Mouse (Mus musculus): ENCODE data around the gene Asb16. TPM values are rescaled to one million over a fixed set of nuclear protein-coding genes. Genes with fewer than 3 reads are reported as not detected.

Asb16 gene
- polyA plus RNA-seq, 1 experiment = not detected

GRCm38 (mm10) chr11:102308979-102309378, 40.4 kb downstream of the Asb16 start:
- H3ac ChIP-seq (ENCODE audit: control insufficient read depth, insufficient read length, low read depth) = peak overlapping the region; percentile 68
- TF ChIP-seq MYOD1 (IDR thresholded peaks at IDR 0.05; ENCODE audit: control insufficient read depth, insufficient read length, low read depth) (no peak), MAX (IDR thresholded peaks at IDR 0.05) (peak; percentile 16), CTCF (IDR thresholded peaks at IDR 0.05; ENCODE audit: control insufficient read depth, insufficient read depth, insufficient read length) (peak; percentile 82), MYOG (IDR thresholded peaks at IDR 0.05; ENCODE audit: control insufficient read depth, extremely low read depth, insufficient read length) (no peak), USF1 (IDR thresholded peaks at IDR 0.05; ENCODE audit: low read depth) (no peak)

GRCm38 (mm10) chr11:102309821-102310617, 41.5 kb downstream of the Asb16 start:
- Histone ChIP-seq H3K36me3 (ENCODE audit: control insufficient read depth, insufficient read depth) (peaks cover 81% of the 10 kb centered on the region), H3ac (ENCODE audit: control insufficient read depth, insufficient read length, low read depth) (peak overlapping the region; percentile 68), H3K79me2 (ENCODE audit: control insufficient read depth, insufficient read depth) (peaks cover 12% of the 10 kb centered on the region), H3K27me3 (ENCODE audit: control insufficient read depth, insufficient read depth, insufficient read length) (no peaks in the 10 kb centered on the region), H3K79me3 (ENCODE audit: low read depth) (peaks cover 3% of the 10 kb centered on the region), H3K4me3 (ENCODE audit: insufficient read depth, poor library complexity, severe bottlenecking) (no peak overlapping the region)
- TF ChIP-seq CTCF (IDR thresholded peaks at IDR 0.05; ENCODE audit: control insufficient read depth, insufficient read depth, insufficient read length) (no peak), USF1 (IDR thresholded peaks at IDR 0.05; ENCODE audit: low read depth) (no peak), MYOD1 (IDR thresholded peaks at IDR 0.05; ENCODE audit: control insufficient read depth, insufficient read length, low read depth) (no peak), MYOG (IDR thresholded peaks at IDR 0.05; ENCODE audit: control insufficient read depth, extremely low read depth, insufficient read length) (no peak), CEBPB (IDR thresholded peaks at IDR 0.05; ENCODE audit: low read depth) (no peak), MAX (IDR thresholded peaks at IDR 0.05) (no peak), FOSL1 (IDR thresholded peaks at IDR 0.05; ENCODE audit: insufficient read depth, low read length, poor library complexity, severe bottlenecking) (no peak)

More at GRCm38 (mm10) chr11:102308979-102309378, 40.4 kb downstream of the Asb16 start:
- Histone ChIP-seq H3K27me3 (ENCODE audit: control insufficient read depth, insufficient read depth, insufficient read length) (no peaks in the 10 kb centered on the region), H3K79me2 (ENCODE audit: control insufficient read depth, insufficient read depth) (peaks cover 2% of the 10 kb centered on the region), H3K36me3 (ENCODE audit: control insufficient read depth, insufficient read depth) (peaks cover 72% of the 10 kb centered on the region), H3K79me3 (ENCODE audit: low read depth) (no peaks in the 10 kb centered on the region), H3K4me3 (ENCODE audit: insufficient read depth, poor library complexity, severe bottlenecking) (peak overlapping the region; percentile 25)

GRCm38 (mm10) chr11:102310768-102311695, 42.5 kb downstream of the Asb16 start:
- no peak overlapping the region for H3K4me3 ChIP-seq (ENCODE audit: insufficient read depth, poor library complexity, severe bottlenecking)
- TF ChIP-seq CEBPB (IDR thresholded peaks at IDR 0.05; ENCODE audit: low read depth) = no peak
- no peak for TF ChIP-seq MYOD1 (IDR thresholded peaks at IDR 0.05; ENCODE audit: control insufficient read depth, insufficient read length, low read depth)
- no peak for TF ChIP-seq MAX (IDR thresholded peaks at IDR 0.05)
- TF ChIP-seq MYOG (IDR thresholded peaks at IDR 0.05; ENCODE audit: control insufficient read depth, extremely low read depth, insufficient read length) = no peak
- no peak for TF ChIP-seq CTCF (IDR thresholded peaks at IDR 0.05; ENCODE audit: control insufficient read depth, insufficient read depth, insufficient read length)
- TF ChIP-seq USF1 (IDR thresholded peaks at IDR 0.05; ENCODE audit: low read depth) = no peak
- TF ChIP-seq FOSL1 (IDR thresholded peaks at IDR 0.05; ENCODE audit: insufficient read depth, low read length, poor library complexity, severe bottlenecking) = no peak
- no peaks in the 10 kb centered on the region for H3K27me3 ChIP-seq (ENCODE audit: control insufficient read depth, insufficient read depth, insufficient read length)
- peaks cover 88% of the 10 kb centered on the region for H3K36me3 ChIP-seq (ENCODE audit: control insufficient read depth, insufficient read depth)
- peaks cover 13% of the 10 kb centered on the region for H3K79me3 ChIP-seq (ENCODE audit: low read depth)
- H3ac ChIP-seq (ENCODE audit: control insufficient read depth, insufficient read length, low read depth) = no peak overlapping the region
- H3K79me2 ChIP-seq (ENCODE audit: control insufficient read depth, insufficient read depth) = peaks cover 22% of the 10 kb centered on the region

GRCm38 (mm10) chr11:102311966-102312365, 43.4 kb downstream of the Asb16 start:
- Histone ChIP-seq H3K4me3 (ENCODE audit: insufficient read depth, poor library complexity, severe bottlenecking) (no peak overlapping the region), H3K79me3 (ENCODE audit: low read depth) (peaks cover 19% of the 10 kb centered on the region), H3K79me2 (ENCODE audit: control insufficient read depth, insufficient read depth) (peaks cover 32% of the 10 kb centered on the region), H3K36me3 (ENCODE audit: control insufficient read depth, insufficient read depth) (peaks cover 80% of the 10 kb centered on the region), H3K27me3 (ENCODE audit: control insufficient read depth, insufficient read depth, insufficient read length) (no peaks in the 10 kb centered on the region), H3ac (ENCODE audit: control insufficient read depth, insufficient read length, low read depth) (no peak overlapping the region)
- TF ChIP-seq MYOG (IDR thresholded peaks at IDR 0.05; ENCODE audit: control insufficient read depth, extremely low read depth, insufficient read length) (no peak), CTCF (IDR thresholded peaks at IDR 0.05; ENCODE audit: control insufficient read depth, insufficient read depth, insufficient read length) (no peak), CEBPB (IDR thresholded peaks at IDR 0.05; ENCODE audit: low read depth) (no peak), USF1 (IDR thresholded peaks at IDR 0.05; ENCODE audit: low read depth) (no peak), MAX (IDR thresholded peaks at IDR 0.05) (no peak), FOSL1 (IDR thresholded peaks at IDR 0.05; ENCODE audit: insufficient read depth, low read length, poor library complexity, severe bottlenecking) (no peak), MYOD1 (IDR thresholded peaks at IDR 0.05; ENCODE audit: control insufficient read depth, insufficient read length, low read depth) (no peak)

- H3K27me3 ChIP-seq (ENCODE audit: control insufficient read depth, insufficient read depth, insufficient read length) = no peaks in the 10 kb centered on the region
- no peak overlapping the region for H3K4me3 ChIP-seq (ENCODE audit: insufficient read depth, poor library complexity, severe bottlenecking)
- H3K36me3 ChIP-seq (ENCODE audit: control insufficient read depth, insufficient read depth) = peaks cover 74% of the 10 kb centered on the region
- H3K79me3 ChIP-seq (ENCODE audit: low read depth) = peaks cover 19% of the 10 kb centered on the region
- H3K79me2 ChIP-seq (ENCODE audit: control insufficient read depth, insufficient read depth) = peaks cover 38% of the 10 kb centered on the region
- TF ChIP-seq MAX (IDR thresholded peaks at IDR 0.05) (no peak), MYOD1 (IDR thresholded peaks at IDR 0.05; ENCODE audit: control insufficient read depth, insufficient read length, low read depth) (no peak), CEBPB (IDR thresholded peaks at IDR 0.05; ENCODE audit: low read depth) (no peak), FOSL1 (IDR thresholded peaks at IDR 0.05; ENCODE audit: insufficient read depth, low read length, poor library complexity, severe bottlenecking) (no peak), MYOG (IDR thresholded peaks at IDR 0.05; ENCODE audit: control insufficient read depth, extremely low read depth, insufficient read length) (no peak), CTCF (IDR thresholded peaks at IDR 0.05; ENCODE audit: control insufficient read depth, insufficient read depth, insufficient read length) (no peak), USF1 (IDR thresholded peaks at IDR 0.05; ENCODE audit: low read depth) (no peak)
- no peak overlapping the region for H3ac ChIP-seq (ENCODE audit: control insufficient read depth, insufficient read length, low read depth)
Measured at GRCm38 (mm10) chr11:102312586-102312985, 44.0 kb downstream of the Asb16 start.
